Mouse (Mus musculus) kidney, adult 10 weeks (tissue): ENCODE data around the gene Sema7a. TPM values are rescaled to one million over a fixed set of nuclear protein-coding genes. Genes with fewer than 3 reads are reported as not detected.

Experiments
- polyA plus RNA-seq: library from polyadenylated mRNA; stranded (reverse); fragments of 350-450 nt; fragmentation: Illumina TruSeq; extraction: RNeasy Lipid Tissue Mini Kit (QIAGEN cat#74804); gene quantifications from one replicate; pipeline ENCODE4 v1.2.3, GENCODE M21; 2014; ENCODE audit warnings: low read depth, low replicate concordance

Gene Sema7a
- 0.57 TPM for polyA plus RNA-seq

DNA sequence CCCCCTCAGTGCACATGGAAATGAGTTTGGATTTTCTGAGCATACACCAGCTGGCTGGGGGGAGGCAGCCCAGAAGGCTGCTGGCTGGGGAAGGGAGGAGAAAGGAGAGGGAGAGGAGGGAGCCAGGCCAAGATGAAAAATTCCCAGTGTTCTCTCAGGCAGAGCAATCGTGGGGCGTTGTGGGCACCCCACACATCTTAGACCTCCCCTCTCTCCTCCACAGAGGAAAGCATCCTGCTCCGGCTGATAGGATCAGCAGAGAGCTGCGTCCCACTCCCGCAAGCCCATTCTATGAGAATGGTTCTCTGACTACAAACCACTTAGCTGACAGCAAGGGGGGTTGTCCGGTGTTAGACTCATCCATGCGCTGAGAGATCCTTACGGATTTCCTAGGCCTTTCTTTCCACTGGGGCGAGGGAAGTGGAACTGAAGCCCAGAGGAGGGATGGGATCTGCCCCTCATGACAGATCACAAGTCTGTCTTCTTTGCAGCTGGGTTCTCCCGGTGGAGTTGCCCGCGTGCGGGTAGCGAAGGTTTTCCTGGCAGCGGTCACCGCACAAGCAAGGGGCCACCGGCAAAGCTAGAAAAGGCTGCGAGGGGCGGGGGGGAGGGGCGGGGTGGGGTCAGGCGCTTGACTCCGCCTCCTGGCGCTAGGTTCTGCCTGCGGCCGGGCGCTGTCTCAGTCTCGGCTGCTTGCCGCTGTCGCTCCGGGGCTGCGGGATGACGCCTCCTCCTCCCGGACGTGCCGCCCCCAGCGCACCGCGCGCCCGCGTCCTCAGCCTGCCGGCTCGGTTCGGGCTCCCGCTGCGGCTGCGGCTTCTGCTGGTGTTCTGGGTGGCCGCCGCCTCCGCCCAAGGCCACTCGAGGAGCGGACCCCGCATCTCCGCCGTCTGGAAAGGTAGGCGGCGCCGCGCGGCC, at the start of gene Sema7a:
Gene Sema7a (plus strand): TSS at position 682 of the 918 bp plus-strand sequence.

DNA sequence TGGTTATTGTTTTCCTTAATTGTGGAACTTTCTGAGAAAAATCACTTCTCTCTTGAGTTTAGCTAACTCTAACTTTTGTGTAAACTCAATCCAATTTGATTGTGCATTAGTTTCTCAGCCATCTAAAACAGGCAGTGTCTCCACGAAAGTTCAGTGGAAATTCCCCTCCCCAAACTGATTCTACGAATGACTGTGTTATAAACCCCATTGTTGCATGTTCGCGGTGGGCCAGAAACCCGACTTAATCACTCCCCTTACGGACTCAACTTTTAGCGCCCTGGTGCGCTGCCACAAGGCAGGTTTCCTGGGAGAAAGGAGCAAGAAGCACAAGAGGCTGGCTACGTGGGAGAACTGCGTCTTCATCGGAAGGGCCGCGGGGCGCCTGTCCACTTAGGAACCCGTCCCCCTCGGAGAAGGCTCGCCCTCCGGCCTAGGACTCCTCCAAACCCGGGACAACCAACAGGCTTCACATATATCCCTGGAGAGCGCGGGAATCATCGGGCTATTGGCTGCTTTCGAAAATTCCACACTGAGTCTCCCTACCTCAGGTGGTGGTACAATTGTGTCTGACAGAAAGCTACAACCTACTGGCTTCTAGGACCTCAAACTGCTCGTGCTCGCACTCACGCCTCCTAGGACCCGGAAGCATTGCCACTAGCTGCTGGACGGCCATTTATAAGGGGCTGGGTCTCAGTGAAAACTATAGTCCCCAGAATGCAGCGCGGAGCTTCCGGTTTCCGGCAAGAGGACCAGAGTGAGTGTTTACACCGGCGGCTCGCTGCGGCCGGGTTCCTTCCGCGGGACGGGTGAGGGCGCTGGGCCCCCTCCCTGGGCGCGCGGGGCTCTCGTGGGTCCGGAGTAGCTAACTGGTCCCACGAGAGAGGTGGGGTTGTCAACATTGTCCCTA, 29.4 kb upstream of the Sema7a start, which contains the start of gene Ubl7:
Gene Ubl7 (plus strand): TSS at position 726 of the 907 bp plus-strand sequence.

GRCm38 (mm10) chr9:58005753-58006461, 66.0 kb downstream of the Sema7a start, which contains the start of gene Cyp11a1:
TSS of gene Cyp11a1 (plus strand) at chr9:58006411.

Other genes starting within 250 kb of the Sema7a start
- 2.6 TPM for gene Edc3, start 231.6 kb upstream of the Sema7a start, polyA plus RNA-seq
- 23.9 TPM for gene Clk3, start 174.3 kb upstream of the Sema7a start, polyA plus RNA-seq
- 0.89 TPM for gene Arid3b, start 103.3 kb upstream of the Sema7a start, polyA plus RNA-seq
- gene Ubl7, start 29.1 kb upstream of the Sema7a start, polyA plus RNA-seq, result 45.6 TPM
- 0.40 TPM for gene Cyp11a1, start 66.3 kb downstream of the Sema7a start, polyA plus RNA-seq
- 0.24 TPM for gene Stra6, start 123.7 kb downstream of the Sema7a start, polyA plus RNA-seq
- not detected for gene Ccdc33, start 178.7 kb downstream of the Sema7a start, polyA plus RNA-seq